Mouse (Mus musculus): ENCODE results near the gene Tpk1. TPM values are rescaled to one million over a fixed set of nuclear protein-coding genes. Genes with fewer than 3 reads are reported as not detected.

The Tpk1 gene
- total RNA-seq, 2 experiments from 2014 or later, result 3.5 to 5.3 TPM

DNA sequence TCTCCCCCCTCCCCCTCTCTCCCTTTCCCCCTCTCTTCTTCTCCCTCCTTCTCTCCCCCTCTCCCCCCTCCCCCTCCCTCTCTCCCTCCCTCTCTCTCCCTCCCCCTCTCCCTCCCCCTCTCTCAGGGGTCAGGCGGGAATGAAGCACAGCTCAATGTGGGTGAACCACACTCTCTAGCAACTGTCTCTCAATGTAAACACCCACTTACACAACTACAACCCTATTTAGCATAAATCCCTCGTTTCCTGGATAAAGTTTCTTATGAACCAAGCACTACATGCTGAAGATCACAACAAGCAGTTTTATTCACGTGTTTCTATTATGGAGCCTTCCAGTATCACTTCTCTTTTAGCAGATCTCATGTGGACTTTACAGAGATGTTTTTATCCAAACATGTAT, 281.8 kb downstream of the Tpk1 start:
- intact Hi-C loops (cut with DNase I), result no loop called here
- DNase-seq (ENCODE audit: low spot score in 2 of 2), result no peak

DNA sequence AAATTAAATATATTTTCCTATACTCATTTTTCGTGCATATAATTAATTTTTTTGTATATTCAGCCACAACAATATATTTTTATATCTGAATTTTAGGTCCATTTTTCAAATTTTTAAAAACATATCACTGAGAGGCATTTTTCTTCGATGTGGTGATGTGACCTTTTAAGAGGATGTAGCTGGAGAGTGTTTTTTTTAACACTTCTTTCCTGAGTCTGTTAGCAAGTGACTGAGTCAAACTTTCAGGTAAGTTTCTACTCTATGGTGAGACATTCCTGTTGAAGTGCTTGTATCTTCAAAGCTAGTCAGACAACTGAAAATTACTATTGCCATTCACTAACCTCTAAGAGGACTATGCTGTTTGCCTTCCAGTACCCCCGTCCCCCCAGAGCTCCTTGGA, 283.3 kb downstream of the Tpk1 start:
- intact Hi-C loops (cut with DNase I), result no loop called here
- no peak for DNase-seq (ENCODE audit: low spot score in 2 of 2)

DNA sequence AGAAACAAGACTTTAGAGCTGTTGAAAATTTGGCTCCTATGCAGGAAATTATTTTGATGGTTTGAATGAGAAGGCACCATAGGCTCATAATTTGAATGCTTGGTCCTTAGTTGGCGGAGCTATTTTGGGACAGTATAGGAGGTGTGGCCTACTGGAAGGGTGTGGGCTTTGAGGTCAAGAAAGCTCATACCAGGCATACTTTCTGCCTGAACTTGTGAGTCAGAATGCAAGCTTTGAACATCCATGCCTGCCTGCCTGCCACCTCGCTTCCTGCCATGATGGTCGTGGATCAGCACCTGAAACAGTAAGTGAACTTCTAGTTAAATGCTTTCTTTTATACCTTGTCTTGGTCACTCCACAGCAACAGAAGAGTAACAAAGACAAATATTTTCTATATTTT, 283.8 kb downstream of the Tpk1 start:
- intact Hi-C loops (cut with DNase I), result no loop called here
- DNase-seq (ENCODE audit: low spot score in 2 of 2), result no peak

DNA sequence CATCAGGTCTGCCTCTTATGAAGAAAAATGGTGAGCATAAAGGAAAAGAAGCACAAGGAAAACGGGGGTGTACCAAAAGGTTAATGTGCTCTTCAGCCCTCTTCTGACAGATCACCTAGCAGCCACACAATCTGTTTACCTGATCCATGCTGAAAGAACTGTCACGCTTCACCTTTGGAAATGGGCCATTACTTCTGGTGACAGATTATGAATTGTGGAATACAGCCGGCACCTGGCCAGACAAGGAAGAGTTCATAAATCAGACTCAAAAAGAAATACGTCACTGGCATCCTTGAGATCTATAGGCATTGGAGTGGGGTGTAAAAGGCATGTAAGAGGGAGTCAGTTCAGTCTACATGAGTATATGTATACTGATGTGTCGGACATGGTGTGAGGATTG, 292.9 kb downstream of the Tpk1 start:
- intact Hi-C loops (cut with DNase I), result no loop called here
- no peak for DNase-seq (ENCODE audit: low spot score in 2 of 2)

DNA sequence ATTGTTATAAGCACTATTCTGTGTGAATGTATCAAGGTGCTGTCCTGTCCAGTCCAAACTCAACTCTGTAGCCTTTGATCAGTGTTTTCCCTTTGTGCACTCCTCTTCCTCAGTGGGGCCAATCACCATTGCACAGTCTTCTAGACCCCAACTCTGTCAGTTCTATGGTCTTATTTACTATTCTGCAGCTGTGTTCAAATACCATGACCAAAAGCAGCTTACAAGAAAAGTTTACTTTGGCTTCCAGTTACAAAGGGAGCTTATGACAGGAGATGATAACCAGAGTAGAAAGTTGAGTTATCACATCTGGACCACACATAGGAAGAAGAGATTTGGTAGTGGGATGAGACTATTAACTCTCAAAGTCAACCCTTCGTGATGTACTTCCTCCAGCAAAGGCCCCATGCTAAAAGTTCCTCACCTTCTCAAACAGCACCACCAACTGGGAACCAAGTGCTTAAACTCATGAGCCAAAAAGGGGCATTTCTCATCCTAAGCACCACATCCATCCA, 298.6 kb downstream of the Tpk1 start:
- no peak for DNase-seq (ENCODE audit: low spot score in 2 of 2)
- intact Hi-C loops (cut with DNase I), result no loop called here

DNA sequence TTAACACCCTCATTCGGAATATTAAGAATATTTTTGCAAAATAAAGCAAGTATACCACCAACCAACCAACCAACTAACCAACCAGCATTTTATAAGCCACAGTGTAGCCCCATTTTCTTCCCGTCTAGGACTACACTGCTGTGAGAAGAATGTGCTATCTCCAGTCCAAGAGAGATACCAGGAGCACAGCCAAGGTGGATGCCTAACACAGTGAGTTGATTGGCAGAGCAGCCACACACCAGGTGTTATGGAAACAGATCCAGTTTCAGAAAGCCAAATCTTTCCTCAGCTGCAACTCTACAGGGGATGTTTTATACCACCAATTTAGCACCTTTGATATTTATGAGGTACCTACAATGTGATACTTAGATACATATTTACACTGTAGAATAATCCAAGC, 299.1 kb downstream of the Tpk1 start:
- DNase-seq (ENCODE audit: low spot score in 2 of 2), result no peak

DNA sequence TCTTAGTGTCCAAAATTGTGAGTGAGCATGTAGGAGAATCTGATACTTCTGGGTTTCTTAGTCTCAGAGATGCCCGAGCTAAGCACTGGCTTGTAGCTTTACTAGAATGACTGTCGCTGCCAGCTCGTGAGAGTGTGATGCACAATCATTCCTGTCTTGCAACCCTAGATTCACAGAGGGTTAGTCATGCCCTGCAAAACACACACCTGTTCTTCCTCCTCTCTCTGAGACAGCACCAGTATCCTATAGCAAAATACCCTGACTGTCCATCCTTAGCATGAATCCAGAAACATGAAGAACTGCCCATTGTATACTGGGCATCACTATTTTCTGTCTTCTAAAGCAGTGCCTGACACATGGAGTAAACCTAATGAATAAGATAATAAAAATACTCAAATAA, 302.2 kb downstream of the Tpk1 start:
- intact Hi-C loops (cut with DNase I), result no loop called here
- no peak for DNase-seq (ENCODE audit: low spot score in 2 of 2)

More for the DNA sequence above, 299.1 kb downstream of the Tpk1 start:
- intact Hi-C loops (cut with DNase I), result no loop called here

DNA sequence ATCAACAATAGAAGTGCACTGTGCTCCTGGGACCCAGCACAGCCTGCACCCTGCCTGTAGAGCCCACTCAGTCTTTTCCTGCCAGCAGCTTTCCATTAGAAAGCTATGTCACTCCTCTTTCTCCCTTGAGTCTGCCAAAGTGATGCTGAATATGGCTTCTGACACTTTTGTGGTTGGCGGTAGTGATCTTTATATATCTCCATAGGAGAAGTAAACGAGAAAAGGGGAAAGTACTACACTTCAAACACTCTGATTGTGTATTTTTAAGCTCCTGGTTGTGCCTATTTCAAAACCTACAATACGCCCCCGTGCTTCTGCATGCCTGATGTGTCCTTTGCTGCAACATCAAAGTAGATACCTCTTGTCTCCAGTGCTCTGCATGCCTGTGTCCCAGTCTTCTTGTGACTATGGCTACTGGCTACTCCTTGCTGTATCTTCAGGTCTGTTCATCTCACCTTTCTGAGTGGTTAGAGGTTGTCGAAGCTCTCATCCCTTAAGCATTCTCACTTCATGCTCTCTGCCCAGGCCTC, 302.7 kb downstream of the Tpk1 start:
- intact Hi-C loops (cut with DNase I), result no loop called here
- no peak for DNase-seq (ENCODE audit: low spot score in 2 of 2)

DNA sequence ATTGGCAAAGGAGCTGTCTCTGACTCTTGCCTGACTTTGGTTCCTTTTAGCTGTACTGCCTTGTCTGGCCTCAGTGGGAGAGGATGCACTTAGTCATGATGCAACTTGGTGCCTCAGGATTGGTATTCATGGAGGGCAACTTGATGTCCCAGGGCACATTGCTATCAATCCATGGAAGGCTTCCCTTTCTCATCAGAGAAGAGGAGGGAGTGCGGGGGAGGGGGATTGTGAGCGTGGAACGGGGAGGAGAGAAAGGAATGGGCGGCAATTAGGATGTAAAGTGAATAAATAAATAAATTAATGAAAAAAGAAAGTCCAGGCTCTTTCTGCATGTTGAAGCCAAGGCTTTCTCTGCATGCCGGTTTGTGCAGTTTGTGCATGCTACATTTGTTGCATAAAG, 304.8 kb downstream of the Tpk1 start:
- intact Hi-C loops (cut with DNase I), result no loop called here
- DNase-seq (ENCODE audit: low spot score in 2 of 2), result no peak

DNA sequence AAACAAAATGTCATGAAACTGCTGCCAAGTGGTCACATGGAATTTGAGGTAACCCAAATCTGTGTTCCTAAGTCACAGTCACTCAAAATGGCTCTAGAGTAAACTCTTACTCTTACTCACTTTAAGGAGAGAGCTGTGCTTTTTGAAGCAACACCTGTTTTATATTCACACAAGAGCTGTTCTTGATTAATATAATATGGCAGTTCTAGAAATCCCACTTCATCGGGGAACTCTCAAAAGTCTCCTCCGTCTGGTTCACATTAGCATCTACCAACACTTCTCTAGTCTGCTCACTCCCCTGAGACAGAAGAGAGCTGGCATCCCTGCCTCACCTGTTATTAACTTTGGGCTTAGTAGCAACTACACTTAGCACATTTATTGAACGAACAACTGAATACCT, 305.9 kb downstream of the Tpk1 start:
- no peak for DNase-seq (ENCODE audit: low spot score in 2 of 2)
- intact Hi-C loops (cut with DNase I), result no loop called here

DNA sequence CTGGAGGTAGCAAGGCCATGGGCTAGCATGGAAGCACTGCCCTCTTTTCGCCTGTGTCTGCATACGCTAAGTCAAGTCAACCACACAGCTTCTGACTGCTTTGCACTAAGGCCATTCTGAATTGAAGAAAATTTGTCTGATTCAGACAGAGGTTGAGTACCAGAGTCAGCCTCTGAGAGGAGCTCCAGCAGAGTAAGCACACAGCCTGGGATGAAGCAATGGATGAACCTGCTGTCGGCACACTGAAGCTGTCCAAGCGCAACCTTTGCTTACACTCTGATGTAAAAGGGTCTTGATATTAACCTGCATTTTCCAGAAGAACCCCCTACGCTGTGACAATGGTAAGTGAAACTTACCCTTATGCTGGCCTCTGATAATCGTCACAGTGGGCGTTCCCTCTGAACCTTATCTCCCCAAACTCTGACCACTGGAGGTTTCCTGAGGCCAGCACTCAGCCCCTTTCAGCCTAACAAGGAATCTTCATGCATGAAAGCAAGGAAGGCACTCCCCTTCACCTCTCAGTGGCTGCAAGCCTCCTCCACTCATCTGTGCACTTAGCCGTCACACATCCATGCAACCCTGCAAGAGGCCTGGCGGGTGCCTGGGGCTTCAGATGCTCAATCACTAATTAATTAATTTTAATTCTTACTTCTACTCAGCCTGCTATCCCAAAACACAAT, 311.4 kb downstream of the Tpk1 start:
- intact Hi-C loops (cut with DNase I), result no loop called here
- no peak for DNase-seq (ENCODE audit: low spot score in 2 of 2)

DNA sequence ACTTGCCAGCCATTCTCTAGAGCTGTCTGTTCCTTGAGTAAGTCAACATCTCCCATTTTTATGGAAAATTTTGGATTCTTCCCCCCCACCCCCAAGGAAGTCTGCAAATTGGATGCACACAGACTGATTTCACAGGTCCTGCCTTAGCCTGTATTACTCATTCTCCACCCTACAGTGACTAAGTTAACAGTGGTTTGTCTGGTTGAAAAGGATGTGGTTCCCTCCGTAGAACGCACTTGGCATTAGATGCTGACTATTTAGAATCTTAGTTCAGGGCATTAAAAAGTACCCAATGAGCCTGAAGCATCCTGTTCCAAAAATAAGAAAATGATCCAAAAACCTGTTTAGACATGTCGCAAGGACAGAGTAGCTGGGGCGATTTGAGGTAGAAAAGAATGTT, 312.6 kb downstream of the Tpk1 start:
- DNase-seq (ENCODE audit: low spot score in 2 of 2), result no peak
- intact Hi-C loops (cut with DNase I), result no loop called here

DNA sequence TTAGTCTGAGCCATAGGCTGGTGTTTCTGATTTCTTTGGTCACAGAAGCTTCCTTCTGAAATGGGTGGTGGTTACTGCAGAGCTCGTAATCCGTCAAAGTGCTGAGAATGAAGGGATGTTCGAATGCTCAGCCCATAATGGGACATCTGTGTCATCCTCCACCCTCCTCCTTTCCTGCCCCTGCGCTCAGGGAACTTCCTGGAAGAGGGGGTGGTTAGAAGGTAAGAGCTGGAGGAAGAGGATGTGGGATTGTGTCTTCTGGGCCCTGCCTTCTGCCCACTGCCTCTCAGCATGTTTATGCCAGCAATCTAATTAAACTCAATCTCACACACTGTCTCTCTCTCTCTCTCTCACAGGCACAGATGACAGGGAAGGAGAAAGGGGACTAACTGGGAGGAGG, 317.0 kb downstream of the Tpk1 start:
- intact Hi-C loops (cut with DNase I), result no loop called here
- no peak for DNase-seq (ENCODE audit: low spot score in 2 of 2)

DNA sequence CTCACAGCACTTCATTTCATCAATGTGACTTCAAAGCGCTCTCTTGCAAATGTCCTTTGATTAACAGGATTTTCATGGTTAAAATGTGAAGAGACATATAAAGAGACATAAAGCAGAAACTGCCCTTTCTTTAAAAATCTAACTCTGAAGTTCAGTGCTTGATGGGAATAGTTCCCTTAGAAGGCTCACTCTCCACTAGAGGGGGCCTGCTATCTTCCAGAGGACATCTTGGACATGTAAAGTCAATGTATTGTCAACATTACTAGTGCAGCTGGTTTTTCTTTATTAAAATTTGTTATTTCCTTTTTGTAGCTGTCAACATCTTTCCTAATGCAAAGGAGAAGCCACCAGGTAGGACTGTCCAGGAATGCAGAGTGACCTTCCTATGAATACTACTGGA, 318.4 kb downstream of the Tpk1 start:
- intact Hi-C loops (cut with DNase I), result no loop called here
- peak in 1 of 2 experiments; percentile 12 for DNase-seq (ENCODE audit: low spot score in 2 of 2)

DNA sequence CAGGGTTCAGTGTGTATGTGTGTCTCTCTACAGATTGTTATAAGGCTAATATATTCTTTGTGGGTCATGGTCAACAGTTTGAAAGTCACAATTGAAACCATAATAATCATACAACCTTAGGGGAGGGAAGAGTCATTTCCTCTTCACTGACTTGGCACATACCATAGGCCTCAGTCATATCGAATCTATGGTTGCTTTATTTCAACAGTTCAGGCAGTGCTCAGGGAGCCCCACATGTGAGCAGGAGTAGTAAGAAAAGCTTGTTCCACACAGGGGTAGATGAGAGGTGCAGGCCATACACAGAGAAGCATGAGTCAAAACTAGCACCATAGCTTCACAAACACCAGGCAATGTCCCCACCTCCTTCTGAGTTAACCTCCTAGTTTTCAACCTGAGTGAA, 323.1 kb downstream of the Tpk1 start:
- no peak for DNase-seq (ENCODE audit: low spot score in 2 of 2)
- intact Hi-C loops (cut with DNase I), result no loop called here

DNA sequence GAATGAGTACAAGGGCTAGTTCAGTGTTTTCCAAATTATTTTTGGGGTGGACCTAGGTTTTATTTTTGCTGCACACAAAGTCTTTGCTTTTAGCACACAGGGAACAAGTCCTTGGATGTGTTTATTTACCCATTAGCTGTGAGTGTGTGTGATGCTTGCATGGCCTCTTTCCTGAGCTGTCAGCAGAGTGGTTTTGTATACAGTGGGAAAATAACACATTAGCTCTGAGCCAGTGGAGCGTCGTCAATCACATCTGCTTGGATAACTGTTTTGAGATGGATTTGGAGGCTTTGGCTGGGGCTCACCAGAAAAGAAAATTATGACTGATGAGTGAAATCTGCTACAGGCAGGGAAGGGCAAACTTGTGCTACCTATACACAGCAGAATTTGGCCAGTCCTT, 323.7 kb downstream of the Tpk1 start:
- DNase-seq (ENCODE audit: low spot score in 2 of 2), result no peak
- intact Hi-C loops (cut with DNase I), result no loop called here

DNA sequence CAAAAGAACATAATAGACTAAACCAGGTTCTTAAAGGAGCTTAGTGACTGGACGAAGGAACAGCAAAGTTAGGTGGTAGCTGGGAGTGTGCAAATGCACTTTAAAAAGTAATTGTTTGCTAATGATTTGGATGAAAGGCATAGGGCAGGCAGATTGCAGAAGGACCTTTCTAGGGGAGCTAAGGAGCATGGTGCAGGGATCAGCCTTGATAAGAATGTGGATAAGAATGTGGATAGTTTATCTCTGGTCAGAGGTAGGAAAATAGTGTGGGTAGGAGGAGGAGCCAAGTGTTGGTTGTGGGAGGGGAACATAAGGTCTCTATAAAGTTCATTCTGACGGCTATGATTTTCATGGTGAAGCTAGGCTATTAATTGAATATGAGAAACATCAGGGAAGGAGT, 327.3 kb downstream of the Tpk1 start:
- intact Hi-C loops (cut with DNase I), result no loop called here
- DNase-seq (ENCODE audit: low spot score in 2 of 2), result no peak

DNA sequence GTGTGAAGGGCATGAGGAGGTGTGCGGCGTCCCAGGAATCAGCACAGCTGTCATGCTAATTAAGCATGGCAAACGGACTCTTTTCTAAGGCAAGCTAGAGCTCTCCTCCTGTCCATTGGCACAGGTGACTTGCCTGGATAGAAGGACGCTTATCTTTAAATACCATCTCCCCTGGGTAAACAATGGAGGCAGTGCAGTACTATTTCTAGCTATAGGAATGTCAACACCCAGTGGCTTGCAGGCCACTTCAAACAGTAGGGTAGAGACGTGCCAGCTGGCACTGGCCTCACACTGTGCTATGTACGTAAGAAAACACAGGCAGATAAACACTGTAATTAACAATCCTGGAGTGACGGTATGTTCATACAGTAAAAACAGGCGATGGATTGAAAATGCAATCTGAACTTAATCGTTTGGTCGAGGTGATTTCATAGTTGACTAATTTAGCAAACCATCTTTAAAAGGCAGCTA, 328.6 kb downstream of the Tpk1 start:
- DNase-seq (ENCODE audit: low spot score in 2 of 2), result no peak
- intact Hi-C loops (cut with DNase I), result no loop called here

DNA sequence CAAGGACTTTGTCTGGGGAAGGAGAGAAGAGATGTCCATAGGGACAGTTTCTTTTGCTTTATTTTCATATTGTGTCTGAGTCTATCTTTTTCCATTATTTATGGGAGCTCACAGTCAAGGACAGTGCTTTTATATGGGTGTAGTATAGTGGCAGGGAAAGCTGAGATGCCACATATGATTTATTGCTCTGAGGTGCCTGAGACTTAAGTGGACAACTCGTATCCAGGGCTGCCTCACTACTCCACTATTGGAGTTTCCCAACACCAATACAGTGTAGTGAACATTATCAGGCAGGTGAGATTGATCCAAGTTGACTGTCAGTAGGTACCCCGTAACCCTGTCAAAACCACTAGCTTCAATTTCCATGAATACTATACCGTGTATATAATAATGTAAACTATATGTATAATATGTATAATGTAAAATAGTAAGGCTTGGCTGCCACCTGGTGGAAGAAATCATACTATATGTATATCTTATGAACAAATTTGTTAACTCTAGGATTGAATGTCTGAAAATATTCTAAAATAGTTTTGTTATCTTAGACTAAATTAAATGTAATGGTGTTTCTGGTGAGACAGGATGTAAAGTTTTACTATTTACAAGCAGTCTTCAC, 330.4 kb downstream of the Tpk1 start:
- intact Hi-C loops (cut with DNase I), result no loop called here
- peak; percentile 57 to 58 for DNase-seq (ENCODE audit: low spot score in 2 of 2)

DNA sequence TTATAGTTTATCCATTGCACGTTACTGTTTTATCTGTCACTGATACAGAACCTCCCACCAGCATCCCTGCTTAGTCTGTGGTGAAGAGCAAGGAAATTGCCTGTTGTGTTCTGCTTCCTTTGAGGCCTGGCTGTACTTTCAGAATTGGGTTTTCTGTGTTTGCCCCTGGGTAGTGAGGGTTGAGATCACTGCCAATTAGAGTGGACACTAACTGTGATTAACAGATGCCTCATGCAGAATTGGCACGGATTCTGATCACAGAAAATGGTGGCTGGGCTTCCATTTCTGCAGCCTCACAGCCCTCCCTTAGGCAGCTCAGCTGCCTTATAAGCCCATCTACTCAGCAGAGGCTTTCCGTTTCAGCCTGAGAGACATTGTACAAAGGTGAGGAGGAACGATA, 332.6 kb downstream of the Tpk1 start:
- intact Hi-C loops (cut with DNase I), result no loop called here
- DNase-seq (ENCODE audit: low spot score in 2 of 2), result no peak
